Mouse (Mus musculus) G1E (cell line): ENCODE results near the gene Ankle1. TPM values are rescaled to one million over a fixed set of nuclear protein-coding genes. Genes with fewer than 3 reads are reported as not detected.
A peak's percentile ranks its signal among the peaks of the same experiment; 100 is the strongest.

Experiments used
- ATAC-seq: 2 replicates; pipeline ENCODE4 v1.8.0; 2016; ENCODE audit warnings: mild to moderate bottlenecking; ENCODE audit not compliant: insufficient number of reproducible peaks, poor library complexity, low FRiP score, severe bottlenecking; ENCODE audit errors: extremely low read depth
- DNase-seq: peaks from one replicate; pipeline ENCODE4 v3.0.0; 2012; ENCODE audit warnings: low spot score
- H3K27me3 ChIP-seq: 2 replicates; pipeline ENCODE4 v1.6.1; 2012; ENCODE audit warnings: mild to moderate bottlenecking, low read length, inconsistent platforms; ENCODE audit not compliant: insufficient read depth
- H3K36me3 ChIP-seq: replicated peaks from 2 replicates; pipeline ENCODE3; 2012; ENCODE audit warnings: mild to moderate bottlenecking, inconsistent platforms
- H3K4me1 ChIP-seq: 2 replicates; pipeline ENCODE4 v1.6.1; 2012; ENCODE audit warnings: low read depth, low read length, inconsistent platforms, mixed read lengths; ENCODE audit not compliant: insufficient read depth
- H3K4me3 ChIP-seq: 2 replicates; pipeline ENCODE4 v1.5.1; 2012; ENCODE audit warnings: low read depth, mild to moderate bottlenecking, inconsistent platforms, low read length, moderate library complexity, mixed read lengths
- H3K9me3 ChIP-seq: replicated peaks from 2 replicates; pipeline ENCODE4 v1.6.1; 2012; ENCODE audit warnings: inconsistent platforms
- CTCF ChIP-seq: IDR thresholded peaks from 2 replicates; pipeline ENCODE4 v1.5.1; 2012; ENCODE audit warnings: low read depth, low read length, inconsistent platforms, mixed read lengths
- GATA1 ChIP-seq: IDR thresholded peaks from 2 replicates; pipeline ENCODE4 v1.6.1; 2012; ENCODE audit warnings: borderline replicate concordance, low read length, inconsistent platforms, mixed read lengths
- GATA2 ChIP-seq: IDR thresholded peaks from 2 replicates; pipeline ENCODE4 v1.6.1; 2012; ENCODE audit warnings: low read depth, low read length, inconsistent platforms, borderline replicate concordance
- POLR2AphosphoS5 ChIP-seq: IDR thresholded peaks from 2 replicates; pipeline ENCODE4 v1.6.1; 2012; ENCODE audit warnings: low read depth, low read length, inconsistent platforms; ENCODE audit not compliant: insufficient replicate concordance
- TAL1 ChIP-seq: conservative IDR thresholded peaks from 2 replicates; pipeline ENCODE4 v1.6.1; 2012; ENCODE audit warnings: low read depth, low read length, inconsistent platforms, mixed read lengths
- polyA plus RNA-seq: library from polyadenylated mRNA; stranded (reverse); fragments of >175 nt; gene quantifications from 2 replicates; pipeline ENCODE4 v1.2.3, GENCODE M21; 2012
- total RNA-seq, 2 experiments: library from RNA; stranded (forward) in 1 of 2; stranded (reverse) in 1 of 2; fragments of 200-1000 nt in 1 of 2; fragments of >200 nt in 1 of 2; fragmentation: Nextera tagmentation in 1 of 2; gene quantifications; 2 replicates each; pipeline ENCODE4 v1.2.3; 2014 to 2017

Gene Ankle1
- total and polyA plus RNA-seq, 3 experiments = 9.8 to 16.2 (median 13.7) TPM

- Histone ChIP-seq H3K36me3 (peaks cover 43% of the 10 kb centered on the region), H3K4me3 (peak overlapping the region; percentile 78), H3K4me1 (peaks cover 61% of the 10 kb centered on the region), H3K9me3 (no peaks in the 10 kb centered on the region), H3K27me3 (no peaks in the 10 kb centered on the region; the same call in 1 of the 2 replicates)
- no peak for ATAC-seq
- no peak for TF ChIP-seq CTCF
- no peak for TF ChIP-seq TAL1
- TF ChIP-seq GATA2 = no peak
- TF ChIP-seq GATA1 = no peak
- no peak for TF ChIP-seq POLR2AphosphoS5
- no peak for DNase-seq
These were observed 8.1 kb upstream of the Ankle1 start for GRCm38 (mm10) chr8:71397701-71398100.

- no peak overlapping the region for H3K4me3 ChIP-seq
These were observed 5.0 kb upstream of the Ankle1 start for GRCm38 (mm10) chr8:71400826-71401225.

GRCm38 (mm10) chr8:71401454-71401853 is 4.4 kb upstream of the Ankle1 start:
- no peak overlapping the region for H3K4me3 ChIP-seq
- ATAC-seq = no peak
- peaks cover 66% of the 10 kb centered on the region for H3K4me1 ChIP-seq
- no peaks in the 10 kb centered on the region for H3K27me3 ChIP-seq
- DNase-seq = no peak
- peaks cover 65% of the 10 kb centered on the region for H3K36me3 ChIP-seq
- TF ChIP-seq CTCF (no peak), TAL1 (no peak), POLR2AphosphoS5 (no peak), GATA2 (no peak), GATA1 (no peak)
- H3K9me3 ChIP-seq = no peaks in the 10 kb centered on the region

More at GRCm38 (mm10) chr8:71400826-71401225, 5.0 kb upstream of the Ankle1 start:
- no peaks in the 10 kb centered on the region for H3K9me3 ChIP-seq
- H3K4me1 ChIP-seq = peaks cover 66% of the 10 kb centered on the region
- TF ChIP-seq GATA1 (no peak), GATA2 (no peak), POLR2AphosphoS5 (no peak), TAL1 (no peak), CTCF (no peak)
- no peak for ATAC-seq
- no peak for DNase-seq
- peaks cover 65% of the 10 kb centered on the region for H3K36me3 ChIP-seq
- H3K27me3 ChIP-seq = no peaks in the 10 kb centered on the region

- H3K4me3 ChIP-seq = no peak overlapping the region
- H3K4me1 ChIP-seq = peaks cover 72% of the 10 kb centered on the region
- H3K27me3 ChIP-seq = no peaks in the 10 kb centered on the region
- peaks cover 75% of the 10 kb centered on the region for H3K36me3 ChIP-seq
- no peak for ATAC-seq
- no peak for TF ChIP-seq CTCF
- no peak for TF ChIP-seq GATA2
- no peak for TF ChIP-seq TAL1
- no peak for TF ChIP-seq POLR2AphosphoS5
- TF ChIP-seq GATA1 = no peak
- DNase-seq = no peak
- no peaks in the 10 kb centered on the region for H3K9me3 ChIP-seq
These were observed 3.3 kb upstream of the Ankle1 start for GRCm38 (mm10) chr8:71402446-71402964.

- Histone ChIP-seq H3K4me1 (peaks cover 72% of the 10 kb centered on the region), H3K4me3 (no peak overlapping the region), H3K27me3 (no peaks in the 10 kb centered on the region), H3K36me3 (peaks cover 75% of the 10 kb centered on the region), H3K9me3 (no peaks in the 10 kb centered on the region)
- TF ChIP-seq TAL1 (no peak), GATA2 (no peak), POLR2AphosphoS5 (no peak), CTCF (no peak), GATA1 (no peak)
- DNase-seq (no peak), ATAC-seq (no peak)
These were observed 2.5 kb upstream of the Ankle1 start for GRCm38 (mm10) chr8:71403107-71403885.

- no peak for ATAC-seq
- peaks cover 76% of the 10 kb centered on the region for H3K36me3 ChIP-seq
These were observed 1.8 kb upstream of the Ankle1 start for GRCm38 (mm10) chr8:71404011-71404410.

More at GRCm38 (mm10) chr8:71404011-71404410, 1.8 kb upstream of the Ankle1 start:
- no peaks in the 10 kb centered on the region for H3K27me3 ChIP-seq
- H3K9me3 ChIP-seq = no peaks in the 10 kb centered on the region
- peaks cover 73% of the 10 kb centered on the region for H3K4me1 ChIP-seq
- H3K4me3 ChIP-seq = peak overlapping the region; percentile 61; the same call in 1 of the 2 replicates
- TF ChIP-seq TAL1 (no peak), GATA2 (no peak), POLR2AphosphoS5 (no peak), GATA1 (no peak), CTCF (no peak)
- no peak for DNase-seq
